Mouse (Mus musculus): Measurements from ENCODE around the gene Ccdc85b. TPM values are rescaled to one million over a fixed set of nuclear protein-coding genes. Genes with fewer than 3 reads are reported as not detected.
A peak's percentile ranks its signal among the peaks of the same experiment; 100 is the strongest.
"Not testable (repeated sequence)": the region's sequence is repeated elsewhere in the genome, so short reads cannot be mapped to it uniquely, and the experiment has no call there.

Gene Ccdc85b
- 9.5 and 10.2 TPM in 2 replicates for polyA plus RNA-seq (2015; fragmentation: Nextera tagmentation; extraction: Ambion mirVana)

DNA sequence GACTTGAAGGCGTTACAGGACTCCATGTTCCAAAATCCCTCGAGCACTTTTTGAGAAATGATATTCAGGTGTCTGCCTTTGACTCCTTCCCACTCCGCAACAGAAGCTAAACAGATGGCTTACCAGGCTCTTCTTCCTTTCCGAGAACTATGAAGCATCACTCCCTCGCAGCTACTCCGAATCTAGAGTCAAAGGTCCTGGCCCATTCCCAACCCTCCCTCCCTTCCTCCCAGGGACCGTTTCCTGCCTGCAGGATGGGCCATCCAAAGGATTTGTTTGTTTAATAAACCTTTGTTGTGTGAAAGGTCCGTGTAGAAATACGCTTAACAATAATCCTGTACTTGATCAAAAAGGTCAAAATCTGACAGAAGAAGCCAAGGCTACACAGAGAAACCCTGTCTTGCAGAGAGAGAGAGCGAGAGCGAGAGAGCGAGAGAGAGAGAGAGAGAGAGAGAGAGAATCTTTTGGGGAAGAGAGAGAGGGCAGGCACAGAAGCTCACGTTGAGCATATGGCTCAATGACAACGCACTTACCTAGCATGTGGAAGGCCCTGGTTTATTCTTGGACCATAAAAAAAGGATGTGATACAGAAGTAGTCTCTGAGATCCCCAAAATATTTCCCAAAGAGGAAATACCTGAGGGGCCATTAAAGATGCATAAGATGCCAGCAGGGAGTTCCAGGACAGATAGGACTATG lies at the start of gene Ccdc85b:
TSS of gene Ccdc85b (minus strand) at position 149 of the 697 bp plus-strand sequence.
- H3K9ac ChIP-seq (ENCODE audit: low read depth, low read length) = peak within 1 kb of the TSS; percentile 95
- WGBS = 18% methylated on average over 14 of the region's 14 CpGs
- no peaks in the 10 kb centered on the region for H3K9me3 ChIP-seq (replicated peaks; ENCODE audit: control insufficient read depth, low read length, poor library complexity, severe bottlenecking)
- H3K4me2 ChIP-seq (ENCODE audit: low read length) = peak within 1 kb of the TSS; percentile 98
- H3K27ac ChIP-seq (ENCODE audit: low read length) = peak within 1 kb of the TSS; percentile 98
- H3K4me3 ChIP-seq (ENCODE audit: low read depth, low read length) = peak within 1 kb of the TSS; percentile 82
- H3K4me1 ChIP-seq (ENCODE audit: control insufficient read depth, insufficient read depth, low read length) = peaks cover 39% of the 10 kb centered on the region
- H3K36me3 ChIP-seq (ENCODE audit: control insufficient read depth, insufficient read depth, low read length) = no peaks in the 10 kb centered on the region
- no peak; the same call in 1 of the 2 replicates for ATAC-seq
- H3K27me3 ChIP-seq (ENCODE audit: control insufficient read depth, insufficient read depth, low read depth, low read length) = no peaks in the 10 kb centered on the region

DNA sequence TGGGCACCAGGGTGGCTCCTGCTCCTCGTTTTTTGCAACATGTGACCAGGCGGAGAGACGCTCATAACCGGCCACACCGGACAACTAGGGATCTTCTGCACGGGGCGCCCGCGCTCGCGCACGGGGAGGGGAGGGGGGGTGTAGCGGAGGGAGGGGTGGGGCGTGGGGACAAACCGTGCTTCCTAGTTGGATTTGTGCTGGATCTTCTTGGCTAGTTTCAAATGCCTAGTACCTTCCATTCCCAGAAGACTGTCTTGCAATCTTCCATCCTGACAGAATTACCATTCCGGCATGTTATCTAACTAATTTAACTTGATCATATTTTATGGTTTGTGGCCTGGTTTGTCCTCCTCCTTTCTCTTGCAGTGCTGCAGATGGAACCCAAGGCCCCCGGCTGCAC lies 46.0 kb upstream of the Ccdc85b start, which contains the start of gene 1700020D05Rik:
TSS of gene 1700020D05Rik (minus strand) at position 101 of the 400 bp plus-strand sequence.
- no peak for ATAC-seq
- WGBS = 65% methylated on average over 17 of the region's 17 CpGs
- Histone ChIP-seq H3K4me1 (ENCODE audit: control insufficient read depth, insufficient read depth, low read length) (peaks cover 2% of the 10 kb centered on the region; the same call in 1 of the 2 replicates), H3K9ac (ENCODE audit: low read depth, low read length) (no peak within 1 kb of the TSS), H3K27ac (ENCODE audit: low read length) (no peak within 1 kb of the TSS), H3K4me3 (ENCODE audit: low read depth, low read length) (no peak within 1 kb of the TSS), H3K9me3 (replicated peaks; ENCODE audit: control insufficient read depth, low read length, poor library complexity, severe bottlenecking) (no peaks in the 10 kb centered on the region), H3K27me3 (ENCODE audit: control insufficient read depth, insufficient read depth, low read depth, low read length) (no peaks in the 10 kb centered on the region), H3K36me3 (ENCODE audit: control insufficient read depth, insufficient read depth, low read length) (0 out of 2 replicates have a peak, but pooled peaks cover 7% of the 10 kb centered on the region), H3K4me2 (ENCODE audit: low read length) (no peak within 1 kb of the TSS)

DNA sequence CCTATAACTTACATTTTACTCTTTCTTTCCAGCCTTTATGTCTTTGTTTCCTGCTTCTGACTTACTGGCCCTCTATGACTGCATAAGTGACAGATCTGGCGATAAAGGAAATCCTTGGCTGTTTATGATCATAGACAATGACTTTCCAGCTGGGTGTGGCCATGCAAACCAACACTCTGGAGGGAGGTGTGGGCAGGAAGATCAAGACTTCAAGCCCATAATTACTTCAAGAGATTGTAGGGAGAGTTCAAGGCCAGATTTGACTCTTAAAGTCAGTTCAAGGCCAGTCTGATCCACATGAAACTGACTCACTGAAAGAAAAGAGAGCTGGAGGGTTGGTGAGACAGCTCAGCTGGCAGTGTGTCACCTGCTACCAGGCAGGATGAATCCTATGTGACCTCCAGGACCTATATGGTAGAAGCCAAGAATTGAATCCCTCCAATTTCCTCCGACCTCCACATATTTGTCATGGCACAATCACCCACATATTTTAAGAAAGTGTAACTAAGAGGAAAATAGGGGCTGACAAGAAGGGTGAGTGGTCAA lies 42.7 kb upstream of the Ccdc85b start:
- WGBS = 95% methylated on average over 2 of the region's 2 CpGs
- no peak overlapping the region for H3K4me2 ChIP-seq (ENCODE audit: low read length)

GRCm38 (mm10) chr19:5496052-5496370 lies 38.3 kb upstream of the Ccdc85b start:
- 90% methylated on average over 16 of the region's 16 CpGs for whole genome bisulfite sequencing
- Histone ChIP-seq H3K9me3 (replicated peaks; ENCODE audit: control insufficient read depth, low read length, poor library complexity, severe bottlenecking) (no peaks in the 10 kb centered on the region), H3K36me3 (ENCODE audit: control insufficient read depth, insufficient read depth, low read length) (peaks cover 38% of the 10 kb centered on the region), H3K4me3 (ENCODE audit: low read depth, low read length) (no peak overlapping the region; the same call in 1 of the 2 replicates), H3K27ac (ENCODE audit: low read length) (no peak overlapping the region), H3K27me3 (ENCODE audit: control insufficient read depth, insufficient read depth, low read depth, low read length) (no peaks in the 10 kb centered on the region), H3K4me2 (ENCODE audit: low read length) (no peak overlapping the region), H3K4me1 (ENCODE audit: control insufficient read depth, insufficient read depth, low read length) (peaks cover 16% of the 10 kb centered on the region), H3K9ac (ENCODE audit: low read depth, low read length) (no peak overlapping the region)
- ATAC-seq = no peak

More for the DNA sequence above, 42.7 kb upstream of the Ccdc85b start:
- no peaks in the 10 kb centered on the region for H3K4me1 ChIP-seq (ENCODE audit: control insufficient read depth, insufficient read depth, low read length)
- H3K9ac ChIP-seq (ENCODE audit: low read depth, low read length) = no peak overlapping the region
- H3K27ac ChIP-seq (ENCODE audit: low read length) = no peak overlapping the region
- H3K9me3 ChIP-seq (replicated peaks; ENCODE audit: control insufficient read depth, low read length, poor library complexity, severe bottlenecking) = no peaks in the 10 kb centered on the region
- H3K36me3 ChIP-seq (ENCODE audit: control insufficient read depth, insufficient read depth, low read length) = peaks cover 28% of the 10 kb centered on the region
- H3K27me3 ChIP-seq (ENCODE audit: control insufficient read depth, insufficient read depth, low read depth, low read length) = no peaks in the 10 kb centered on the region
- no peak for ATAC-seq
- H3K4me3 ChIP-seq (ENCODE audit: low read depth, low read length) = no peak overlapping the region

- Histone ChIP-seq H3K9ac (ENCODE audit: low read depth, low read length) (no peak overlapping the region), H3K27me3 (ENCODE audit: control insufficient read depth, insufficient read depth, low read depth, low read length) (no peaks in the 10 kb centered on the region), H3K9me3 (replicated peaks; ENCODE audit: control insufficient read depth, low read length, poor library complexity, severe bottlenecking) (no peaks in the 10 kb centered on the region), H3K4me3 (ENCODE audit: low read depth, low read length) (no peak overlapping the region; the same call in 1 of the 2 replicates), H3K36me3 (ENCODE audit: control insufficient read depth, insufficient read depth, low read length) (peaks cover 38% of the 10 kb centered on the region), H3K4me1 (ENCODE audit: control insufficient read depth, insufficient read depth, low read length) (peaks cover 16% of the 10 kb centered on the region), H3K27ac (ENCODE audit: low read length) (no peak overlapping the region), H3K4me2 (ENCODE audit: low read length) (no peak overlapping the region)
- no peak for ATAC-seq
- WGBS = 87% methylated on average over 12 of the region's 12 CpGs
Observed at GRCm38 (mm10) chr19:5495353-5496051, 37.8 kb upstream of the Ccdc85b start.

GRCm38 (mm10) chr19:5494314-5494713 lies 36.6 kb upstream of the Ccdc85b start:
- peaks cover 38% of the 10 kb centered on the region for H3K36me3 ChIP-seq (ENCODE audit: control insufficient read depth, insufficient read depth, low read length)
- no peak for ATAC-seq
- no peaks in the 10 kb centered on the region for H3K9me3 ChIP-seq (replicated peaks; ENCODE audit: control insufficient read depth, low read length, poor library complexity, severe bottlenecking)

GRCm38 (mm10) chr19:5493301-5493721 lies 35.6 kb upstream of the Ccdc85b start:
- Histone ChIP-seq H3K4me1 (ENCODE audit: control insufficient read depth, insufficient read depth, low read length) (peaks cover 25% of the 10 kb centered on the region), H3K36me3 (ENCODE audit: control insufficient read depth, insufficient read depth, low read length) (peaks cover 38% of the 10 kb centered on the region)
- not testable (repeated sequence) for H3K9ac ChIP-seq (ENCODE audit: low read depth, low read length); H3K27me3 ChIP-seq (ENCODE audit: control insufficient read depth, insufficient read depth, low read depth, low read length); H3K4me3 ChIP-seq (ENCODE audit: low read depth, low read length); H3K4me2 ChIP-seq (ENCODE audit: low read length); H3K9me3 ChIP-seq (replicated peaks; ENCODE audit: control insufficient read depth, low read length, poor library complexity, severe bottlenecking); ATAC-seq; H3K27ac ChIP-seq (ENCODE audit: low read length)
- 63% methylated on average over 9 of the region's 9 CpGs for WGBS

More at GRCm38 (mm10) chr19:5494314-5494713, 36.6 kb upstream of the Ccdc85b start:
- H3K27me3 ChIP-seq (ENCODE audit: control insufficient read depth, insufficient read depth, low read depth, low read length) = no peaks in the 10 kb centered on the region
- 89% methylated on average over 3 of the region's 3 CpGs for WGBS
- H3K4me2 ChIP-seq (ENCODE audit: low read length) = no peak overlapping the region
- H3K4me3 ChIP-seq (ENCODE audit: low read depth, low read length) = no peak overlapping the region
- peaks cover 20% of the 10 kb centered on the region for H3K4me1 ChIP-seq (ENCODE audit: control insufficient read depth, insufficient read depth, low read length)
- H3K27ac ChIP-seq (ENCODE audit: low read length) = no peak overlapping the region
- no peak overlapping the region for H3K9ac ChIP-seq (ENCODE audit: low read depth, low read length)

GRCm38 (mm10) chr19:5492641-5493040 lies 34.9 kb upstream of the Ccdc85b start:
- peaks cover 36% of the 10 kb centered on the region for H3K36me3 ChIP-seq (ENCODE audit: control insufficient read depth, insufficient read depth, low read length)
- H3K4me1 ChIP-seq (ENCODE audit: control insufficient read depth, insufficient read depth, low read length) = peaks cover 25% of the 10 kb centered on the region
- no peaks in the 10 kb centered on the region for H3K9me3 ChIP-seq (replicated peaks; ENCODE audit: control insufficient read depth, low read length, poor library complexity, severe bottlenecking)
- no peak overlapping the region for H3K27ac ChIP-seq (ENCODE audit: low read length)
- ATAC-seq = no peak
- 89% methylated on average over 4 of the region's 4 CpGs for whole genome bisulfite sequencing
- H3K4me2 ChIP-seq (ENCODE audit: low read length) = no peak overlapping the region
- H3K9ac ChIP-seq (ENCODE audit: low read depth, low read length) = no peak overlapping the region
- H3K27me3 ChIP-seq (ENCODE audit: control insufficient read depth, insufficient read depth, low read depth, low read length) = no peaks in the 10 kb centered on the region
- H3K4me3 ChIP-seq (ENCODE audit: low read depth, low read length) = no peak overlapping the region
